In genomic region chr13:53441307-53442028, GRCm38 (mm10) we compare ENCODE assay signal across 18 mouse cellular contexts. TPM values are rescaled to one million over a fixed set of nuclear protein-coding genes. Genes with fewer than 3 reads are reported as not detected.
DNase-seq lines count a peak whose midpoint lies in the region; ATAC-seq and TF ChIP-seq lines count a peak whose summit lies in the region.
"Had no signal": no experiment of that assay in that cellular context is flagged by ENCODE, and none has a peak within 500 bp of the region (broad histone marks: within the 10 kb centered on the region; RNA-seq: fewer than 3 reads in every experiment).

No protein-coding gene starts in this region.

- no peak overlapping the region for H3K4me2 ChIP-seq in neural tube, embryonic 13.5 days
- H3K4me2 ChIP-seq in liver, embryonic 13.5 days: peak overlapping the region; percentile 45
- no peak overlapping the region for H3K4me2 ChIP-seq in liver, postnatal 0 days (ENCODE audit: low read depth, low read length)

- no peaks in the 10 kb centered on the region for H3K36me3 ChIP-seq in neural tube, embryonic 13.5 days
- no peaks in the 10 kb centered on the region for H3K36me3 ChIP-seq in liver, embryonic 13.5 days
- H3K36me3 ChIP-seq in liver, postnatal 0 days (replicated peaks; ENCODE audit: insufficient read depth, low read length): no peaks in the 10 kb centered on the region
- H3K36me3 ChIP-seq: embryonic facial prominence, embryonic 12.5 days; forebrain, embryonic 12.5 days; hindbrain, embryonic 12.5 days had no signal

- no peak for DNase-seq in neural tube, embryonic 10.5 days (ENCODE audit: extremely low spot score, low spot score)
- DNase-seq in liver, embryonic 13.5 days: no peak
- no peak for DNase-seq in liver, postnatal 0 days
- DNase-seq in spleen, postnatal 36 days (ENCODE audit: low spot score in 2 of 2): no peak
- no peak for DNase-seq in testis, postnatal 14 days (ENCODE audit: low spot score)
- DNase-seq: adrenal gland, adult 2 months; cerebellum, adult 11 months; cerebellum, adult 8-10 months; gastrocnemius, postnatal 14 days had no signal

- H3K4me3 ChIP-seq in neural tube, embryonic 13.5 days: no peak overlapping the region
- peak overlapping the region; percentile 18; the same call in 1 of the 2 replicates for H3K4me3 ChIP-seq in liver, embryonic 13.5 days (replicated peaks)
- H3K4me3 ChIP-seq in liver, postnatal 0 days (ENCODE audit: low read depth, low read length): no peak overlapping the region
- H3K4me3 ChIP-seq: embryonic facial prominence, embryonic 12.5 days; forebrain, embryonic 12.5 days; hindbrain, embryonic 12.5 days had no signal

- no peaks in the 10 kb centered on the region; the same call in 1 of the 2 replicates for H3K27me3 ChIP-seq in neural tube, embryonic 13.5 days
- H3K27me3 ChIP-seq in liver, embryonic 13.5 days: no peaks in the 10 kb centered on the region
- H3K27me3 ChIP-seq in liver, postnatal 0 days (ENCODE audit: insufficient read depth, low read length): no peaks in the 10 kb centered on the region
- H3K27me3 ChIP-seq: embryonic facial prominence, embryonic 12.5 days had no signal

- H3K9me3 ChIP-seq in neural tube, embryonic 13.5 days: no peaks in the 10 kb centered on the region
- H3K9me3 ChIP-seq in liver, embryonic 13.5 days (replicated peaks): no peaks in the 10 kb centered on the region
- no peaks in the 10 kb centered on the region for H3K9me3 ChIP-seq in liver, postnatal 0 days (ENCODE audit: low read length)
- H3K9me3 ChIP-seq: embryonic facial prominence, embryonic 12.5 days; forebrain, embryonic 12.5 days; hindbrain, embryonic 12.5 days had no signal

- 73% methylated on average over 5 of the region's 5 CpGs for WGBS in neural tube, embryonic 13.5 days
- 36% methylated on average over 5 of the region's 5 CpGs for WGBS in liver, embryonic 13.5 days (ENCODE audit: insufficient replicate concordance)
- 48% methylated on average over 5 of the region's 5 CpGs for WGBS in liver, postnatal 0 days (ENCODE audit: insufficient replicate concordance)

- TF ChIP-seq CTCF in liver, postnatal 0 days (IDR thresholded peaks at IDR 0.05; ENCODE audit: low read depth): no peak

- ATAC-seq in neural tube, embryonic 13.5 days (ENCODE audit: low read depth): no peak
- ATAC-seq in liver, embryonic 13.5 days (ENCODE audit: low read depth): peak; percentile 94
- peak; percentile 84 for ATAC-seq in liver, postnatal 0 days
- no peak for ATAC-seq in megakaryocyte, adult 5-6 weeks (ENCODE audit: poor library complexity, severe bottlenecking)

- H3K9ac ChIP-seq in neural tube, embryonic 13.5 days: 0 out of 2 replicates have a peak overlapping the region, but pooled peaks have one; percentile 38
- no peak overlapping the region for H3K9ac ChIP-seq in liver, embryonic 13.5 days
- H3K9ac ChIP-seq in liver, postnatal 0 days (replicated peaks): no peak overlapping the region
- H3K9ac ChIP-seq: embryonic facial prominence, embryonic 12.5 days; forebrain, embryonic 12.5 days; forebrain, postnatal 0 days; hindbrain, embryonic 12.5 days had no signal

- H3K27ac ChIP-seq in neural tube, embryonic 13.5 days (replicated peaks): no peak overlapping the region
- H3K27ac ChIP-seq in liver, embryonic 13.5 days: peak overlapping the region; percentile 49
- H3K27ac ChIP-seq in liver, postnatal 0 days (ENCODE audit: low read depth): no peak overlapping the region
- H3K27ac ChIP-seq: embryonic facial prominence, embryonic 12.5 days; forebrain, embryonic 12.5 days; hindbrain, embryonic 12.5 days had no signal

- H3K4me1 ChIP-seq in neural tube, embryonic 13.5 days (replicated peaks): peaks cover 10% of the 10 kb centered on the region; the same call in 1 of the 2 replicates
- peaks cover 11% of the 10 kb centered on the region; the same call in 1 of the 2 replicates for H3K4me1 ChIP-seq in liver, embryonic 13.5 days (replicated peaks)
- H3K4me1 ChIP-seq in liver, postnatal 0 days (ENCODE audit: insufficient read depth): no peaks in the 10 kb centered on the region
- H3K4me1 ChIP-seq: embryonic facial prominence, embryonic 12.5 days had no signal

- TF ChIP-seq EP300 in liver, postnatal 0 days (IDR thresholded peaks at IDR 0.05; ENCODE audit: low read depth): no peak

RNA-seq across cellular contexts. Expression of gene Msx2, which starts 31.4 kb away (rescaled TPM):
- polyA plus RNA-seq in neural tube, embryonic 13.5 days (2015; fragmentation: Nextera tagmentation; extraction: Ambion mirVana): 1.7 and 3.2 TPM in 2 replicates
- polyA plus RNA-seq in liver, embryonic 13.5 days (2015; fragmentation: Nextera tagmentation; extraction: Ambion mirVana): 0.06 TPM in 1 of 2 replicates, not detected in the other
- not detected in 2 replicates for polyA plus RNA-seq in liver, postnatal 0 days (2015; fragmentation: Nextera tagmentation; extraction: Ambion mirVana)
- total RNA-seq in megakaryocyte, adult 5-6 weeks (2015): not detected in 2 replicates
- total RNA-seq in megakaryocyte, adult 5-6 weeks (2017): 0.18 TPM in 1 of 2 replicates, not detected in the other
- total RNA-seq: common myeloid progenitor, adult 5-6 weeks; gastrocnemius, adult 18-20 months; granulocyte monocyte progenitor cell, adult 5-6 weeks had no signal

Comparison
In these comparisons a context has a peak if more than half of its experiments do, and no peak if none do; other contexts are left out.
1. ATAC-seq: peak in liver, embryonic 13.5 days (single experiment) and liver, postnatal 0 days (single experiment); none in neural tube, embryonic 13.5 days (single experiment) and megakaryocyte, adult 5-6 weeks (single experiment).